Mouse (Mus musculus) c-Kit-negative CD71-positive TER-119-positive erythroid progenitor cells, embryonic 14.5 days (primary cell): ENCODE measurements around the gene Kif5a.
"Not testable (repeated sequence)": the region's sequence is repeated elsewhere in the genome, so short reads cannot be mapped to it uniquely, and the experiment has no call there.

Source experiments
- DNase-seq: peaks from one replicate; pipeline ENCODE4 v3.0.0-alpha.2; 2013; ENCODE audit warnings: low read depth, low spot score

Gene Kif5a

DNA sequence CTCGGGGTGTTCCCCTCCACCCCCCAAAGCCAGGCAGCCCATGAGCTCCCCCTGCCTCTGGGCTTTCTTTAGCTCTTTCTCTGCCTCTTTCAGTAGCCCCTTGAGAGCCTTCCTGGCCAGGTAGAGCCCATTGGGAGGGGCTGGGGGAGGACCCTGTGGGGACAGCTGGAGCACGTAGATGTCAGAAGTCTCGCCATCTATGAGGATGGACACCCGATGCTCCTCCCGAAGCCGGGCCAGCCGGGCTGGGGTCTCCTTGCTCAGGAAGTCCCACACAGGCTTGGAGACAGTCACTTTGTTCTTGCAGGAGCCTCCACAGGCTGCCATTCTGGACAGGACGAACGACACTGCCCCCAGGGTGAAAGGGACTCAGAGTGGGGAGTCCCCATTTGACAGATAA lies 70.1 kb downstream of the Kif5a start:
- DNase-seq = no peak

DNA sequence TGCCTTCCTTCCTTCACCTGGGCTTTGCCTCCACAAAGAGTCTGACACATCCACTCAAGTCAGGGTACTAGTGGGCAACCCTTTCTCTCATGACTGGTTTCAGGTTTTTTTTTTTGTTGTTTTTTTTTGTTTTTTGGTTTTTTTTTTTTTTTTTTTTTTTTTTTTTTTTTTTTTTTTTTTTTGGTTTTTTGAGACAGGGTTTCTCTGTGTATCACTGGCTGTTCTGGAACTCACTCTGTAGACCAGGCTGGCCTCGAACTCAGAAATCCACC lies 71.2 kb downstream of the Kif5a start:
- not testable (repeated sequence) for DNase-seq

DNA sequence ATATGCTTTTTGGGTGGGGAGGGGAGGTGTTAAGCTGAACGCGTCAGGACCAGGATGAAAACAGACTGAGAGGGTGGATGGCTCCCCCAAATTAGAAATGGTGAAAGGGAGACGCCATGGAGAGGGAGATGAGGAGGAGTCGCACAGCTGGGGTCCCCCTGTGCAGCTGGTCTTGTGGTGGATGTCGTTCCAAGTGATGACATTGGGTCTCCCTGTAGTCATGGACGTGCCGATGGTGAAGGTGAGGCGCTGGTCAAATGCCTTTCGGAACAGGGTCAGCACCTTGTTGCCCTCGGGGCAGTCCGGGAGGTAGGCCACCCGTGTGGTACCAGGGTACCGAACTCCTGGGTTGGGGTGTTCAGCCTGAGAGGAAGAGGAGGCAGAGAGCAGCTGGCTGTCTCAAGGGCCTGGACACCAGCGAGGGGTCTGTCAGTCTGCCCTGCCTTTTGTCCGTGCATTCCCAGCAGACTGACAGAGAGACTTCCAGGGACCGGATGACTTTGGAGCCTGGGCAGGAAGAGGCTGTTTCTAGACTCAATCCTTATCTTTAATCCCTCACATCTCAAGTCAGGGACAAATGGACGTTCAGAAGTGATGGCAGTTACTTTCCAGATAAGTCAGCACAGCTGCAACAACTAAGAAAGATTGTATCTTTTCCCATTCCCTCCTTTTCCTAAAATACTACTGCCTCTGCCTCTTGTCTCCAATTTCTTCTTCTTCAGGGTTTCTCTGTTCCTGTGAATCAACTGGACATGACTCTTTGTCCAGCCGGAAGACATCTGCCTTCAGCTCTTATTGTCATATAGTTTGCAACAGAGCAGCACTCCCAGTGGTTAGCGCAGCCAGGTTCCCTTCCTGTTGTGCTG lies 71.7 kb downstream of the Kif5a start:
- no peak for DNase-seq

DNA sequence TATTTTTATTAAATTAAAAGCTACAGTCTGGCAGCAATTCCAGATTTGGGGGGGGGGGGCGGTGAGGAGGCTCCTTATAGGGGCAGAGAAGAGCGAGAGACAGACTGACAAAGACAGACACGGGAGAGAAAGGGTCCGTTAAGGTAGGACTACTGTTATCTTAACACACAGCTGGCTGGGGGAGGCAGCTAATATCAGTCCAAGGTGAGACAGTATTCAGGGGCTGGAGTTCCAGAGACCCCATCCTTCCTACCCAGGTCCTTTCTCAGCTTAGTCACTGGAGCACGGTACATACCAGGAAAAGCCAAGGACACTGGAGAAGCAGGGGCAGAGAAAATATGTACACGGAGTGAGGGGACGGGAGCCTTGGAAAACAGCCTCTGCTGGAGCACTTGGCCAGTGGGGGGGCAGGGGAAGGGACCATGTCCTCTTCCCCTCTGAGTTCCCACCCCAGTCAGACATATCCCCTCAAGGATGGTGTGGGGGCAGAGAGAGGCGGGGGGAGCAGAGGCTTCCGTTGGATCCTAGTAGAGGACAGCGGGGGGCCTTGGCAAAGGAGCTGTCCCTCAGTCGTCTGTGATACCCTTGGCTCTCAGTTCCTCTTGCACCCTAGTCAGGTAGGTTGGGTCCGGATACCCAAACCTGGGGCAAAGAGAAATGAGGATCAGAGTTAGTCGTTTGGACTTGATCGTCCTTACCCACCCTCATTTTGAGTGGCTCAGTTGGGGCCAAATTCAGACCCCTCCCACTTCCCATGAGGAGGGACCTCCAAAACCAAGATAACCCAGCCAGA lies 72.6 kb downstream of the Kif5a start:
- DNase-seq = no peak

DNA sequence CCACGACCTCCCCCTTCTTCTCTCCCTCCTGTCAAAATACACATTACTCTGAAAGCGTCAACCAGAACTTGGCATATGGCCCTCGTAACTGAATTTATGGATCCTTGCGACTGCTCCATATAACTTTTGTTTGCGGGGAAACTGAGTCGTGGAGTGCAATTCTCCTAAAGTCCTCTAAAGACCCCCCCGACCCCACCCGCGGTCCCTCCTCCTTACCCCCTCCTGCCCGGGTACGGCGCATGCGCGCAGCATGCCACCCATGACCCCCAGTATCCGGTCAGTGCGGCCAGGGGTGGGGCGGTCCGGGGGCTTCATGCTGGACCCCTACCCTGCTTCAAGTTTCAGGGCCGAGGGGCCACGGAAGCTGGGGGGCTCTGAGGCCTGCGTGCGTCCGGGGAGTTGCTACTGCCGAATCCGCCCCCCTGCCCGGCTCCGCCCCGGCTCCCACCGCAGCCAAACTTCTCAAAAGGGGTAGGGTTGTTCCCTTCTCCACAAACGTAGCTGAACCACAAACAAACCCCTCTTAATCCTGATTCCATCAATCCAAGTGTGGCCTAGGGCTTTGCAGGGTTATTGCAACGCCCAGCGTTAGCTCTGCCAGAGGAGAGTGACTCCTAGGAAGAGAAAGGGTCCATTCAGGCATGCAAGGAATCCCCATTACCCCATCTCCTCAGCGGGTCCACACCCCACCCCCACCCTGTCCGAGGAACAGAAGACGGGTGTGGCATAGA lies 73.3 kb downstream of the Kif5a start, which contains the start of gene Arhgef25:
Gene Arhgef25, minus strand, starts transcription at position 433 of the 731 bp plus-strand sequence.
- no peak for DNase-seq

DNA sequence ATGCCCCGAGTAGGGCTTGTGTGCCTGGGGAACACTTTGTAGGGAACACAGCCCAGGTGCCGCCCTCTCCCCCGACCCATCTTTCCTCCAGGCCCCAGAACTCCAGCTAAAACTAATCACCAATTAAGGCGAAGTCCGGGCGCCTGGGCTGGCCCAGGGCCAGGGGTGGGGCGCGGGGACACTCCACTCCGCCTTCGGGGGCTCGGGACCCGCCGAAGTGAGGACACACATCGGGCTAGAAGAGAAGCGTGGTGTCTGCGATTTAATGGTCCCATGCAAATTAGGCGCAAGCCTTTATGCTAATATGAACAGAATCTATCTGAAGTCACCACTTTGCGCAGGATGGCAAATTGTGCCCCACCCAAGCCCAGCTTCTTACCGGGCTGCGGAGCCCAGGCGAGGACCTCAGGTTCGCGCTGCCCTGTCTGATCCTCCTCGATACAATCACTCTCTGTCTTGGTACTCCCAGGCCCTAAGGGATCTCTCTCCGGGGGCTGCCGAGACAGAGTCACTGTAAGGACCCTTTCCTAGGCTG lies 74.0 kb downstream of the Kif5a start:
- no peak for DNase-seq

DNA sequence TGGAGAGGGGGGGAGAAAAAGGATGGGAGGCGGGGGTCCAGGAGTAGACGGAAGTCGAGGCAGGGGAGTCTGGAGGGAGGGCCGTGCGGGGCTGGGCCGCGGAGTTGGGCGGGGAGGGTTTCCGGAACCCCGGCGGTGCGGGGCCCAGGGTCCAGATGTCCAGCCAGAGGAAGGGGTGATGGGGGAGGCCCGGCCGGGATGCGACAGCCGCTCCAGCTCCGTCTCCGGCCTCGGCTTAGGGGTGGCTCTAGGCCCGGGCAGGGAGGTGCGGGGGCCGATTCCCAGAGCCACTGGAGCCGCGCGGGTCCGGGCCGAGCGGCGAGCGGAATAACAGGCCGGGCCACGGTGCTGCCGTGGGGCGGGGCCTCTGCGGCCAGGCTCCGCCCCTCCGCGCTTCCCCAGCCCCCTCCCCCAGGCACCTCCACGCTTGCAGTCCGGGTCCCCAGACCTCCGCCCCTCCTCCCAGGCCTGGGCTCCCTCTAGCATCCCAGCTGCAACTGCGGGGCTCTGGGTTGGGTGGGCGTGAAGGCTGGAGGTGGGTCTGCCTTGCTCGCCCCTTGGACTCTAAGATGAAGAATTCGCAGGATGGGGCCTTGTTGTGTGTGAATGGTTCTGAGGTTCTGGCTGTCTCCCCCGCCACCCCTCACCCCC lies 74.6 kb downstream of the Kif5a start:
- DNase-seq = no peak

DNA sequence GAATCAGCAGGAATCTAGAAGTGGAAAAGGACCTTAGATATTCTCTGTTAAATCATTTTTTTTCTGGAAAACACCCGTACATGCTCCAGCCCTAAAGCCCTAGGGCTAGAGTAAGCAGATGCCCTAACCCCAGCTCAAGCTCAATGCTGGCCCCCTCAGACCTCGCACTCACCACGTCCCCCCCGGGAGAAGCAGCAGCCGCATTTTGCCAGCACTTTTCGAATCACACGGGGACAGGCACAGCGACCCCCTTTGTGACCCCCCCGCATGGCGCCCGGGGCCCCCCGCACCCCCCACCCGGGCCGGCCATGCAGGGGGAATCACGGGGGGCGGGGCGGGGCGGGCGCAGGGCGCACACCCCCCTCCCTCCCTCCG lies 75.1 kb downstream of the Kif5a start:
- DNase-seq = no peak

DNA sequence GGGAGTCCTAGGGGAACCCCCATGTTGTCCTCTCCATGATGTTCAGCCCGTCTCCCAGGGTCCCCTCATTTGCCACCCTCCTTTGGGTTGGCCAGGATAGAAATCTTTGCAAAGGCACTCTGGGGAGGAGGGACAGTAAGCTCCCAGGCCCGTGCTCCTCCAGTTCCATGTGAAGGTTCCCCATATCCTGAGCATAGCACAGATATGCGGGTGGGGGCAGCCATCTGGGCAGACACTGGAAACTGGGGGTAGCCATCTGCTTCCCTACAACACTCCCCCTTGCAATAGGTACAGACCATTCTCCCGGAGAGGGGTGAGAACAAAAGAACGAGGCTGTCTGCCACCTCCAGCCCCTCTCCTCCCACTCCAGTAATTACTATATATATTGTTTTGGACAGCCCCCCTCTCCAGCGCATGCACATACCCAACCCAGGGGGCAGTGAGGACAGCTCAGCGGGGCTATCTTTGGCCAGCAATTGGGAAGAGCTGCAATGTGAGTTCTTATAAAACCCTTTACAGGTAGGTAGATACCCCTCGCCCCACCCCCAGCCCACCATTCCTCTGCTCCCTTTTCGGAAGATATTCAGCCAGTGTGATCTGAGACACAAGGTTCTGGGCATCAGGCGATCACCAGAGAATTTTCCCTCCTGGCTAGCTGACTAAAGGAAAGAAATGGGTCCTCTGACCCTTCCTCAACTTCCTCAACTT lies 75.6 kb downstream of the Kif5a start:
- DNase-seq = no peak

DNA sequence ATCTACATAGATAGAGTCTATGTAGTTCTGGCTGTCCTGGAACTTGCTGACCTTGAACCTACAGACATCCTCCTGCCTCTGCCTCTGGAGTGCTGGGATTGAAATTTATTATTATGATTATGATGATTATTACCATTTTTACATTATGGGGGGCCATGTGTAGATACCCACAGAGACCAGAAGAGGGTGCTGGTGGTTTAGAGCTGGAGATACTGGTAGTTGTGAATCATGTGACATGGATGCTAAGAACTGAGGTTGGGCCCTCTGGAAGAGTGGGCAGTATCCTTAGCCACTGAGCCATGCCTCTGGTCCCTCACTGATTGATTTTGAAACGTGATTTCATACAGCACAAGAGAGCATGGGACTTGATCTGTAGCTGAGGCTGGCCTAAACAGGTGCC lies 76.7 kb downstream of the Kif5a start:
- no peak for DNase-seq

DNA sequence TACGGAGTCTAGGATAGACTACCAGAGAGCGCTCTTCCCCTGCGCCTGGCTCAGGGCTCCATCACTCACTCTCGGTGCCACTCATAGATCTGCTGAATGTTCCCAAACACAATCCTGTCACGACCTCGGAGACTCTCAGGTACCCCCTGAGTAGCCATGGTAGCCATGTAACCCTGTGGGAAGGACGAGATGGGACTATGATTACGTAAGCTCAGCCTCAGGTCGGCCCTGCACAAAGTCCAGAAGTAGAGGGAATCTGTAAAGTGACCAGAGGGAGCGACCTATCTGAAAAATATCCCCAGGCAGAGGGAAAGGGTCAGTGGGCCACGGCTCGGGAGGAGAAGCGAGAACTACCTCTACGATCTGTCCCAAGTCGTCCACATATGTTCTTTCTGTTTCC lies 77.6 kb downstream of the Kif5a start:
- DNase-seq = no peak

DNA sequence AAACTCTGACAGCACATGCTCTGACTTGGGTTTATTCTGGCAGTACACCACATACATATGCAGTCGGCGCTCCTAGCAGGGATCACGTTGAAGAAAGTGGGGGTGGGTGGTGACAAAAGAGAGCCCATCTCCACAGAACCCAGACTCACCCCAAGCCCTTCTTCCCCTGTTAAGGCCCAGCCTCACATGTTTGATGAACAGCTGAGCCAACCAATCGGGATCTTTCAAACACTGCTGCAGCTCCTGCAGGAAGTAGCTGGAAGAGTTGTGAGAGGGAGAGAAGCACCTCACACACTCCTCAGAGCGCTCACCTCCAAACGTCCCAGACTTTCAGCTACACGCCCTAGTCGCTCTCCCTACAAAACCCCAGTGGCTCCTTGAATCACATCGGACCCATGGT lies 78.0 kb downstream of the Kif5a start:
- DNase-seq = no peak

DNA sequence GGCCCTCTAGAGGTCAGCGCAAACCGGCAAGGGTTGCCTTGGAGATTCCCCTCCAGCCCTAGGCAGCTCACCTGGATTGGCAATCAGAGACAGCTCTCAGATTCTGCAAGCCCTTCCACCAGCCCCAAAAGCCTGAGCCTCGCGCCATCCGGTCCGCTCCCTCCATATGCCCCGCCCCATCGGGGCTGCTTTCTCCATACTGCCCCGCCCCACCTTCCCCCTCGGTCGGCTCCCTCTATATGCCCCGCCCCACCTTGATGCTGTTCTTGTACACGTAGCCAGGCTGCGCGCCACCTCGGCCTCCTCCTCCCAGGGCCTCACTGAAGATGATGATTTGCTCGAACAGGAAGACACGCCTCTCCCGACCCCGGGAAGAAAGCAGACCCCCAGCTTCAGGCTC lies 79.4 kb downstream of the Kif5a start:
- no peak for DNase-seq

DNA sequence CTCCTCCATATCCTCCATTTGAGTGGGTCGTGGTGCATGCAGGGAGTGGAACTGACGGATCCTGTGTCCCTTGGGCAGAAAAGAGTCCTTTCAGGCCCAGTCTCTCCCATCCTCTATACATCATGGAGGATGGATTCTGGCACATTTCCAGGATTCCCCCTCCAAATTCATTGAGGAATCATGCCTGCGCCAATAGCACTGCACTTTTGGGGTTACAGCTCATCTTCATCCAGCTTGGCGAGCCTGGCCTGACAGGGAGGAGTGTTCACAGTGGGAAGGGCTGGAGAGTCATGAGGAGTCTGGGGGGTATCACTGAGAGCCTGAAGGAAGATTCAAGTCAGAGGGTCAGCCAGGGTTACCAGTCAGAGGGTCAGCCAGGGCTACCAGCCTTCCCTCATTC lies 80.5 kb downstream of the Kif5a start:
- no peak for DNase-seq

DNA sequence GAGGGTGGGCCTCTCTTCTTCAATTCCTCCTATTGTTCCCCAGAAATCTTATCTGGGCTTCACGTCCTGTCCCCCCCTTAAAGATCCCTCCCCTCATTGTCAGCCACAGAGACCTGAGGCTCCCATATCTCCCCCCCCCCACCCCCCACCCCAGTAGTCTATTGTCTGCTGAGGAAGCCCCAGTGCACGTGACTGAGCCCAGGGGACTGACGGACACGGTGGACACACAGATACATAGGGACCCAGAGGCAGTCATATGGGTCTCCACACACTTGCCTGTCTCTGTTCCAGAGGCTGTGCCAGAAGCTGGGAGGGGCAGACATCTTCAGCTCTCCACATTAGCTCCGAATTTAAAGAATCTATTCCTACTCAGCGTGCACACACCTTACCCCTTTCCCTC lies 81.6 kb downstream of the Kif5a start:
- DNase-seq = no peak

DNA sequence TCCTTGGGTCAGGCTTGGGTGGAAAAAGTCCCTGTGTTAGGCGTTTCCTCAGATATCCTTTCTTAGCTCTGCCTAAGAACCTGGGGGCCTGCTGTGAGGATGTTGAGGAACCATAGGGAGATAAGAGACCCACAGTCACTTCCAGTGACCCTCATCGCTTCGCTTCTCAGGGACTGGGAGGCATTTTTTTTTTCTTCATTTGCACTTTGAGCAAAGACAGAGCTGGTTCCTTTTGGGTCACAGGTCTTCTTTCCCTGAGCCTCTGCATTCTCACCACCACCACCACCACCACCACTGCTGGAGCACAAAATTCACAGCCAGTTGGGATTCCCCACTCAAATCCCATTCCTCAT lies 82.5 kb downstream of the Kif5a start:
- no peak for DNase-seq

DNA sequence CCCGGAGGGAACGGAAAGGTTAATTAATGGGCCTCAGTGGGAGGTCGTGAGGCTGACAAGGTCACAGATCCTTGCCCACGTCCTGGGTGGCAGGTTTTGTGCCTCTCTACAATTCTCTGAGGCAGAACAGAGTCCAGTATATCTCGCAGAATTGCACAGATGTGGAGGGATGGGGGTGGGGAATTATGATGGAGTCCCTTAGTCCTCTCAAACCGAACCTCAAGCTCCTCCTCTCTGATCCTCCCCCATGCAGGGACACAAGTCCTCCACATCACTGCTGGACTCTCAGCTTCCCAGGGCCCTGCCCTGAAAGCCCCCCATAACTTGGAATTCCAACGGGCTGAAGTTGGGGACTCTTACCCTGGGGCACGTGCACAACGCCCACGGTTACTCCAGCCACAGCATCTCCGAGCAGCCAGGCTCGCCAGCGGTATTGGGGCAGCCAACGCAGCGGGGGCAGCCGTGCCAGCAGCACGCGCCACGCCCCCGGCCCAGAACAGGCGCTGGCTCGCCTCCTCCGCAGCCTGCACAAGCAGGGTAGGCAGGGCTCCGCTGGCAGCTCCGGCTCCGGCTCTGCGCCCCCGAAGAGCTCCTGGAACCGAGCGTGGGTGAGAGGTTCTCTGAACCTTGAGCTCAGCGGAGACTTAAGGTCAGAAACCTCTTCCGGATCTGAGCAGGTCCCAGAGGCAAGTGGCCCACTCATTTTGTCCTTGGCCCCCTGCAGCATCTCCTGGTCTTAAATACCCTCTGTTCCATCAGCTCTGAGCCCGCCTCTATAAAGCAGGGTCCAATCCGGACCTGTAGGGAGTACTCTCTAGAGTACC lies 83.1 kb downstream of the Kif5a start, which contains the start of gene Slc26a10:
Gene Slc26a10, minus strand, starts transcription at position 775 of the 824 bp plus-strand sequence.
- no peak for DNase-seq

DNA sequence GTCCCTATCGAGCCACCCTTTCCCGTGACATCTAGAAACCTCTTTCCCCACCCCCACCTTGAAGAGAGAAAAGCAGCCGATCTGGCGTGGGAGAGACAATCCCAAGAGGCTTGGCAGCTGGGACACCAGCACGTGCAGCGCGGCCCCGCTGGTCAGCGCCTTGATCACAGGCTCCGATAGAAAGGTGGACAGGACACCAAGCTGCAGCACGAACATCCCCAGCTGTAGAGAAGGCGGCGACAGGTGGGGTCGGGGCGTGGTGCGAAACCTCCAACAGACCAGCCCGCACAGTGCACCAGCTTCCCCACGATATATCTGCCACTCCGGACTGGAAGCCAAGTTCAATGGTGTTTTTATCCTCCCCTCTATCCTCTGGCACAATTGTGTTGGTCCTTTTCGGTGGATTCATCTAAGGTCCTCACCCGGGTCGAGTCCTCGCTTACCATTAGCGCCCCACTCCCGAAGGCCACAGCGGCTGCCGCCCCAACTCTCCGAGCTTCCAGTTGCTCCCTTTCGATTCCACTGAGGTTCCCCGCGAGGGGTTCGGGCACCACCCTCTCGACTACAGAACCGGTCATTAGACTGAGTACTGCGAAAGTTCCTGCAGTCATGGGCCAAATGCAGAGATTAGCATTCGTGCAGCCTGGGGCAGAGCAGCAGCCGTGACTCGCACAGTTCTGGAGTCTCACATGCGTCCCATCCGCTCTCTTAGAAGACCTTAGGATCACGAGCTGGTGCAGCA lies 84.7 kb downstream of the Kif5a start:
- no peak for DNase-seq

DNA sequence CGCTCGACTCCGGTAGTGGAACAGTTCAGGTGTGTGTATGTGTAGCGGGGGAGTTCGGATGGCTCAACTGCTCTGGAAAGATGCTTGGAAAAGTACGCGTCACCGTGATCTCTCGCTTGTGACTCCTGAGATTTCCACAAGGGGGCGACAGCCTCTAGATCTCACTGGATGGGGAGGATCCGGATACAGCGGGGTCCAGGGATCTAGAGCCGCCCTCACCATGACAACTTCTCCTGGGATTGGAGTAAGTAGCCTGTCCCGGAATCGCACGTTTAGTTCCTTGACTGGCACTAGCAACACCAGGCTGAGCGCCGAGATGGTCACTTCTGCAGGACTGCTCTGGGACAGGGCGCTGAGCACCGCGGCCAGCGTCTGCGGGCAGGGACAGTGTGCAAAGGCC lies 85.4 kb downstream of the Kif5a start:
- peak; percentile 64 for DNase-seq

DNA sequence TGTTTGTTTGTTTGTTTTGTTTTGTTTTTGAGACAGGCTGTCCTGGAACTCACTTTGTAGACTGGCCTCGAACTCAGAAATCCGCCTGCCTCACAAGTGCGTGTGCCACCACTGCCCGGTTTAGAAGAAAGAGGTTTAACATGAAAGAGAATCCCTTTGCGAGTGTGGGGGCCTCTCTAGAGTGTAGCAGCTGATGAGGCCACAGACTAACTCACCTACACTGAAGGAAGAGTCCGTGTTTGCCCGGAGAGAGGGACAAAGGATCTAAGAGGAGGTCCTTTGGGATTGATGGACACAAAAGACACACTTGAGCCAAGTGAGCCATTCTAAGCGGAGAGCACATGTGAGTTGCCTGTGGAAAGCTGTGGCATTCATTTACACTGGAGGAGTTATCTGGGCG lies 85.9 kb downstream of the Kif5a start:
- no peak for DNase-seq
